Mouse (Mus musculus): ENCODE results near the gene Zfp523. TPM values are rescaled to one million over a fixed set of nuclear protein-coding genes. Genes with fewer than 3 reads are reported as not detected.

The Zfp523 gene
- total and polyA plus RNA-seq, 2 experiments from 2014 or later = 14.9 to 33.0 TPM

DNA sequence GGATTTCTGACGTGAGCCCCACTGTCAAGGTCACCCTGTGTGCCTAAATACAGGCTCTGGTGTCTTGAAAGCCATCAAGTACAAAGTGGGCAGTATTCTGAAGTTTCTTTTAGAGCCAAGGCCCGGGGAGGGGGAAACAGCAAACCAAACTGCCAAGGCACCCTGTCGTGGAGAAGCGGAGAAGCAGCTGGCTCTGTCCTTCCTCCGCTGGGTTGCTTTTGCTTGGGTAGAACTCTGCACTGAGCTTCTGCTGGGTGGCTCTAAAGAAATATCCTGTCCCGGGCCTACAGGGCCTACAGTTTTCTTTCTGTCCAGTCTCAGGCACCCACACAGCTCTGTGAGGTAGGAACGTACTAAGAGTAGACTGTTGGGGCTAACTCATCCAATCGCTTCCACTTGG is 30.2 kb downstream of the Zfp523 start:
- H3K9ac ChIP-seq (replicated peaks; ENCODE audit: low read depth, low read length) = peak overlapping the region; percentile 53; the same call in 1 of the 2 replicates
- ATAC-seq (ENCODE audit: insufficient read depth, low read depth) (no peak; the same call in 1 of the 2 replicates), DNase-seq (ENCODE audit: low spot score) (no peak)
- H3K4me3 ChIP-seq (ENCODE audit: low read depth, low read length) = no peak overlapping the region; the same call in 1 of the 2 replicates
- H3K27ac ChIP-seq (ENCODE audit: low read depth) = peak overlapping the region; percentile 81
- H3K9me3 ChIP-seq (replicated peaks; ENCODE audit: control insufficient read depth, low read length) = no peaks in the 10 kb centered on the region
- 59% methylated on average over 8 of the region's 8 CpGs for WGBS
- peaks cover 8% of the 10 kb centered on the region; the same call in 1 of the 2 replicates for H3K4me1 ChIP-seq (ENCODE audit: control insufficient read depth, insufficient read depth)
- H3K4me2 ChIP-seq (ENCODE audit: low read depth, low read length) = peak overlapping the region; percentile 64; the same call in 1 of the 2 replicates
- no peaks in the 10 kb centered on the region for H3K27me3 ChIP-seq (ENCODE audit: control insufficient read depth, insufficient read depth, low read length)
- TF ChIP-seq CTCF (IDR thresholded peaks at IDR 0.05; ENCODE audit: low read depth) (no peak), EP300 (IDR thresholded peaks at IDR 0.05; ENCODE audit: low read depth) (no peak)
- peaks cover 11% of the 10 kb centered on the region; the same call in 1 of the 2 replicates for H3K36me3 ChIP-seq (replicated peaks; ENCODE audit: control insufficient read depth, insufficient read depth, low read length)

DNA sequence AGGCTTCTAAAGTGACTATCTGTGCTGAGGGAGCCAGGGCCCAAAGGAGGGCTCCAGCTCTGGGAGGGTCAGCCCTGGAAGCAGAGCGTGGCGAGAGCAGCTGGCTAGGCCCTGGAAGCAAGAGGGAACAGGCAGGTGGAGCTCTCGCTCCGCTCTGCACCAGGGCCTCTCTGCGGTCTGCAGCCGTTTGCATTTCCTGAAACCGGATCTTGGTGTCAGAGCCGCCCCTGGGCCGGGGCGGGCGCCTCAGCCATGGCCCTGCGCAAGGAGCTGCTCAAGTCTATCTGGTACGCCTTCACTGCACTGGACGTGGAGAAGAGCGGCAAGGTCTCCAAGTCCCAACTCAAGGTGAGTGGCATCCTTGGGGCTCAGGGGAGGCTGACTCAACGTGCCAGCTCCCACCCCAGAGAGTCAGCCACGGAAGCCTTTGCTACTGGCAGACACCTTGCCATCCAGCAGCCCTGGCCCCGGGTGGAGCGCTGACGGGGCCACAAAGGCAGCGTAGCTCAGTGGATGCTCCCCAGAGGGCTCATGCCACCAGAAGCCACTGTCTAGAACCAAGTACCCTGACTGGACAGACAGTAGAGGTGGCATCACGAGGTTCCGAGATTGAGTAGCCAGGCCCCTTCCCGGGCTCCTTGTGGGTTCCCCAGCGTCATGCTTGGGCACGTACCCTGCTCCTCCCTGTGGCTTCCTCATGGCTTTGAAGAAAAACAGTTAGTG is 30.8 kb downstream of the Zfp523 start, which contains the start of gene Def6:
Def6 (plus strand) TSS at position 188 of the 723 bp plus-strand sequence.
- WGBS = 15% methylated on average over 26 of the region's 26 CpGs
- peaks cover 8% of the 10 kb centered on the region; the same call in 1 of the 2 replicates for H3K4me1 ChIP-seq (ENCODE audit: control insufficient read depth, insufficient read depth)
- H3K4me2 ChIP-seq (ENCODE audit: low read depth, low read length) = peak within 1 kb of the TSS; percentile 64
- peaks cover 5% of the 10 kb centered on the region; the same call in 1 of the 2 replicates for H3K36me3 ChIP-seq (replicated peaks; ENCODE audit: control insufficient read depth, insufficient read depth, low read length)
- DNase-seq (ENCODE audit: low spot score) (peak; percentile 81), ATAC-seq (ENCODE audit: insufficient read depth, low read depth) (peak; percentile 82)
- no peaks in the 10 kb centered on the region for H3K9me3 ChIP-seq (replicated peaks; ENCODE audit: control insufficient read depth, low read length)
- peak within 1 kb of the TSS; percentile 37 for H3K4me3 ChIP-seq (ENCODE audit: low read depth, low read length)
- peak within 1 kb of the TSS; percentile 81 for H3K27ac ChIP-seq (ENCODE audit: low read depth)
- H3K9ac ChIP-seq (replicated peaks; ENCODE audit: low read depth, low read length) = peak within 1 kb of the TSS; percentile 53; the same call in 1 of the 2 replicates
- H3K27me3 ChIP-seq (ENCODE audit: control insufficient read depth, insufficient read depth, low read length) = no peaks in the 10 kb centered on the region
- TF ChIP-seq EP300 (IDR thresholded peaks at IDR 0.05; ENCODE audit: low read depth) (no peak), CTCF (IDR thresholded peaks at IDR 0.05; ENCODE audit: low read depth) (peak; percentile 56)

DNA sequence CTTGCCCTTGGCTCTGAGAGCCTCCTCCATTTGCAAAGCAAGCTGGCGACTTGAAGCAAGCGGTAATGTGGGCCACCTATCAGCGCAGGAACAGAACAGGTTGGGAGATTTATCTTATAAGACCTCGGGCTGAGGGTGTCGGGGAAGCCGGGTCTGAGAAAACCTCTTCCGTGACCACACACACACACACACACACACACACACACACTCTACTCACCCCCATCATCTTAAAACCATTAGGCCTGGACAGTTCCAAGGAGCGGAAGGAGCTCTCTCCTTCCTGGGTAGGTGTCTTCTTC is 31.3 kb downstream of the Zfp523 start:
- H3K4me1 ChIP-seq (ENCODE audit: control insufficient read depth, insufficient read depth) = peaks cover 8% of the 10 kb centered on the region; the same call in 1 of the 2 replicates
- H3K4me2 ChIP-seq (ENCODE audit: low read depth, low read length) = peak overlapping the region; percentile 64
- H3K9ac ChIP-seq (replicated peaks; ENCODE audit: low read depth, low read length) = peak overlapping the region; percentile 53; the same call in 1 of the 2 replicates
- TF ChIP-seq CTCF (IDR thresholded peaks at IDR 0.05; ENCODE audit: low read depth) (no peak), EP300 (IDR thresholded peaks at IDR 0.05; ENCODE audit: low read depth) (no peak)
- peak overlapping the region; percentile 81; the same call in 1 of the 2 replicates for H3K27ac ChIP-seq (ENCODE audit: low read depth)
- 80% methylated on average over 8 of the region's 8 CpGs for WGBS
- no peaks in the 10 kb centered on the region for H3K9me3 ChIP-seq (replicated peaks; ENCODE audit: control insufficient read depth, low read length)
- H3K4me3 ChIP-seq (ENCODE audit: low read depth, low read length) = peak overlapping the region; percentile 37
- H3K36me3 ChIP-seq (replicated peaks; ENCODE audit: control insufficient read depth, insufficient read depth, low read length) = peaks cover under 1% of the 10 kb centered on the region; the same call in 1 of the 2 replicates
- DNase-seq (ENCODE audit: low spot score) (no peak), ATAC-seq (ENCODE audit: insufficient read depth, low read depth) (no peak)
- H3K27me3 ChIP-seq (ENCODE audit: control insufficient read depth, insufficient read depth, low read length) = no peaks in the 10 kb centered on the region

DNA sequence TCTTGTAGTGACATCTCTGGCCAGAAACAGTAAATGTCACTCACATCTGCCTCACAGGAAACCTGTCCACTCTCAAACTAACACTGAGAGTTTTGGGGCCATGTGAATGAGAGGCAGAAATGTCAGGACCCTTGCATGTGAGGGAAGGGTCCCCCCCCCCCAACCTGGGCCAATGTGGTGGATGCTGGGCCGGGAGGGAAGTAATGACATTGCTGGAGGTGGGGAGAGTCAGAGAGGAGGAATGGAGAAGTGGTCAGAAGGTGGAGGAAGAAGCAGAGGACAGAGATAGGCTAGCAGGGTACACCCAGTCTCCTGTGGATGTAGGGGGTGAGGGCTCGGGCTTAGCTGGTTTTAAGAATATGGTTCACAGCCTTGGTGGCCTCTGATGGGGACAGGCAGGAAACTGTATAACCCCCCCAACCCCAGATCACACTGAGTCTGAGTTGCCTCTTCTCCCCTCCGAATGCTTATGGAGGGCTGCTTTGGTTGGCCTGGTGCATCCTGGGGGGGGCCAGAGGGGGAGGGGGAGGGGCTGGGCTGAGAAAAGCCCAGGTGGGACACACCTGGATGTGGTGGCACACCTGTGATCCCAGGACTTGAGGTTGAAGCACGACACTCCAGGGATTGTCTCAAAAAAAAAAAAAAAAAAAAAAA is 32.7 kb downstream of the Zfp523 start:
- peak overlapping the region; percentile 37; the same call in 1 of the 2 replicates for H3K4me3 ChIP-seq (ENCODE audit: low read depth, low read length)
- H3K4me1 ChIP-seq (ENCODE audit: control insufficient read depth, insufficient read depth) = peaks cover 8% of the 10 kb centered on the region; the same call in 1 of the 2 replicates
- H3K9ac ChIP-seq (replicated peaks; ENCODE audit: low read depth, low read length) = no peak overlapping the region
- TF ChIP-seq CTCF (IDR thresholded peaks at IDR 0.05; ENCODE audit: low read depth) = no peak
- TF ChIP-seq EP300 (IDR thresholded peaks at IDR 0.05; ENCODE audit: low read depth) = no peak
- H3K27me3 ChIP-seq (ENCODE audit: control insufficient read depth, insufficient read depth, low read length) = no peaks in the 10 kb centered on the region
- no peaks in the 10 kb centered on the region for H3K36me3 ChIP-seq (replicated peaks; ENCODE audit: control insufficient read depth, insufficient read depth, low read length)
- WGBS = 65% methylated on average over 4 of the region's 4 CpGs
- H3K9me3 ChIP-seq (replicated peaks; ENCODE audit: control insufficient read depth, low read length) = no peaks in the 10 kb centered on the region
- no peak for DNase-seq (ENCODE audit: low spot score)
- peak overlapping the region; percentile 64; the same call in 1 of the 2 replicates for H3K4me2 ChIP-seq (ENCODE audit: low read depth, low read length)
- no peak overlapping the region for H3K27ac ChIP-seq (ENCODE audit: low read depth)
- ATAC-seq (ENCODE audit: insufficient read depth, low read depth) = no peak

DNA sequence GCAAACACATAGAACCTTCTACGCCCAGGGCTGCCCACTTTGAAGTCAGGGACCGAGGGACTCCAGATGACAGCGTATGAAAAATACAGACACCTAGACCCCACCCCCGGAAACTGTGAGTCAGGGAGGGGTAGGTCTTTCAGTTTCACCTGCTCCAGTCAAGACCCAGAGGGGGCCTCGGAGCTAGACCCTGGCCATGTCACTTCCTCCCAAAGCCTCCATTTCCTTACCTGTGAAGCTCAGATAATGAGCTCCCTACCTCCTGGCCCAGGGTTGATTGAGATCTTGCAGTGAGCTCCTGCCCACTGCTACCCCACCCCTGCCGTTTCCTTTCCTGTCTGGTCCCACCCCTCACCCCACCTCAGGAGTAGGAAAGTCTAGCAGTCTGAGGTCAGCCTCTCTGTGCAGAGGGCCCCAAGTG is 35.0 kb downstream of the Zfp523 start:
- 66% methylated on average over 6 of the region's 6 CpGs for WGBS
- H3K27ac ChIP-seq (ENCODE audit: low read depth) = no peak overlapping the region
- no peak for DNase-seq (ENCODE audit: low spot score)
- H3K4me3 ChIP-seq (ENCODE audit: low read depth, low read length) = no peak overlapping the region
- H3K9ac ChIP-seq (replicated peaks; ENCODE audit: low read depth, low read length) = no peak overlapping the region
- H3K27me3 ChIP-seq (ENCODE audit: control insufficient read depth, insufficient read depth, low read length) = no peaks in the 10 kb centered on the region
- TF ChIP-seq CTCF (IDR thresholded peaks at IDR 0.05; ENCODE audit: low read depth) = no peak
- H3K9me3 ChIP-seq (replicated peaks; ENCODE audit: control insufficient read depth, low read length) = no peaks in the 10 kb centered on the region
- no peak for ATAC-seq (ENCODE audit: insufficient read depth, low read depth)
- H3K4me1 ChIP-seq (ENCODE audit: control insufficient read depth, insufficient read depth) = peaks cover 8% of the 10 kb centered on the region; the same call in 1 of the 2 replicates
- no peaks in the 10 kb centered on the region for H3K36me3 ChIP-seq (replicated peaks; ENCODE audit: control insufficient read depth, insufficient read depth, low read length)
- no peak overlapping the region for H3K4me2 ChIP-seq (ENCODE audit: low read depth, low read length)

Data from heart, postnatal 0 days (tissue).